Mouse (Mus musculus) thymus, adult 2 months (tissue): ENCODE measurements around the gene Reck.

ENCODE experiments used
- CTCF ChIP-seq: fragments of 200-500 bp; IDR thresholded peaks from 2 replicates; pipeline ENCODE4 v1.5.1; 2012; ENCODE audit warnings: mild to moderate bottlenecking, control low read depth, low read length, moderate library complexity, borderline replicate concordance; ENCODE audit not compliant: control insufficient read depth, poor library complexity, insufficient read depth; ENCODE audit errors: extremely low read depth
- POLR2A ChIP-seq: fragments of 200-500 bp; IDR thresholded peaks from 2 replicates; pipeline ENCODE4 v1.6.1; 2012; ENCODE audit warnings: mild to moderate bottlenecking, low read length, control low read depth, moderate library complexity; ENCODE audit not compliant: control insufficient read depth, poor library complexity, insufficient read depth; ENCODE audit errors: extremely low read depth

DNA sequence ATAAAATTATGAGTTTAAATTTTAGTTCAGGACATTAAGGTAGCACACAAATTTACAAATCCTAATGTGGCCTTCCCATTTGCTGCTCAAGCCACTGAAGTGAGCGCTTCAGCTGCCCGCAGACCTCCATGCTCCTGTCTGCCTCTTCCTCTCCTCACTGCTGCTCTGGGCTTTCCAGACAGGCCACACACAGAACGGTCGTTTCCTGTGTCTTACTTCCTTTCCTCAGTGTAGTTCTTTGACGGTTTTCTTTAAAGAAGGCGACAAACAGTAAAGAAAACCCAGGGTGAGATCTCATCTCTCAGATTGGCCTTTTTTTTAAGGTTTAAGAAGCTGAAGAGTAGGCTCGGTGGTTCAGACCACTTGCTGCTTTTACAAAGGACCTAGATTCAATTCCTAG is 28.4 kb downstream of the Reck start:
- no peak for TF ChIP-seq CTCF
- no peak for TF ChIP-seq POLR2A
